Mouse (Mus musculus) embryonic facial prominence, embryonic 12.5 days (tissue): ENCODE results near the gene Setdb1. TPM values are rescaled to one million over a fixed set of nuclear protein-coding genes. Genes with fewer than 3 reads are reported as not detected.

Experiments used
- ATAC-seq: fragments of 200-750 bp; cut with Nextera tagmentation; 2 replicates; pipeline ENCODE4 v1.8.0; 2017; ENCODE audit not compliant: insufficient number of reproducible peaks, insufficient read depth, low FRiP score, low TSS enrichment
- H3K27ac ChIP-seq: fragments of 300-500 bp; sonication (generic); 2 replicates; pipeline ENCODE4 v1.5.1; 2016; ENCODE audit warnings: mild to moderate bottlenecking
- H3K27me3 ChIP-seq: fragments of 300-500 bp; sonication (generic); 2 replicates; pipeline ENCODE4 v1.6.1; 2016; ENCODE audit warnings: mild to moderate bottlenecking, moderate library complexity
- H3K36me3 ChIP-seq: fragments of 300-500 bp; sonication (generic); 2 replicates; pipeline ENCODE4 v1.6.1; 2016; ENCODE audit warnings: mild to moderate bottlenecking
- H3K4me1 ChIP-seq: fragments of 300-500 bp; sonication (generic); 2 replicates; pipeline ENCODE4 v1.6.1; 2016
- H3K4me2 ChIP-seq: fragments of 300-500 bp; sonication (generic); replicated peaks from 2 replicates; pipeline ENCODE4 v1.6.1; 2016; ENCODE audit warnings: mild to moderate bottlenecking, moderate library complexity
- H3K4me3 ChIP-seq: fragments of 300-500 bp; sonication (generic); 2 replicates; pipeline ENCODE4 v1.5.1; 2016; ENCODE audit warnings: mild to moderate bottlenecking
- H3K9ac ChIP-seq: fragments of 300-500 bp; sonication (generic); 2 replicates; pipeline ENCODE4 v1.6.1; 2016; ENCODE audit warnings: mild to moderate bottlenecking, moderate library complexity
- H3K9me3 ChIP-seq: fragments of 300-500 bp; sonication (generic); 2 replicates; pipeline ENCODE4 v1.6.1; 2016; ENCODE audit warnings: mild to moderate bottlenecking, moderate library complexity
- WGBS: fragments of 180-500 bp; shearing (Covaris S2); methylation state at CpG from one replicate; pipeline ENCODE4 v1.1.7; 2016; 5-methylcytosine and 5-hydroxymethylcytosine counted together
- polyA plus RNA-seq: library from polyadenylated mRNA; unstranded; fragments of >200 nt; fragmentation: Nextera tagmentation; extraction: Ambion mirVana; gene quantifications from 2 replicates; pipeline ENCODE4 v1.2.1, GENCODE M21; 2016

The Setdb1 gene
- polyA plus RNA-seq, 1 experiment from 2014 or later, result 61.8 TPM

GRCm38 (mm10) chr3:95276428-95276934 is 80.5 kb downstream of the Setdb1 start:
- Histone ChIP-seq H3K27me3 (no peaks in the 10 kb centered on the region), H3K4me2 (no peak overlapping the region), H3K9me3 (no peaks in the 10 kb centered on the region), H3K4me3 (no peak overlapping the region), H3K36me3 (peaks cover 4% of the 10 kb centered on the region; the same call in 1 of the 2 replicates), H3K9ac (no peak overlapping the region), H3K27ac (no peak overlapping the region), H3K4me1 (peaks cover 4% of the 10 kb centered on the region; the same call in 1 of the 2 replicates)
- WGBS, result 70% methylated on average over 5 of the region's 5 CpGs
- no peak for ATAC-seq

GRCm38 (mm10) chr3:95275161-95275560 is 81.8 kb downstream of the Setdb1 start:
- Histone ChIP-seq H3K27ac (no peak overlapping the region), H3K36me3 (peaks cover 4% of the 10 kb centered on the region; the same call in 1 of the 2 replicates), H3K9ac (no peak overlapping the region), H3K4me2 (no peak overlapping the region), H3K9me3 (no peaks in the 10 kb centered on the region), H3K27me3 (no peaks in the 10 kb centered on the region), H3K4me3 (no peak overlapping the region), H3K4me1 (no peaks in the 10 kb centered on the region)
- 69% methylated on average over 6 of the region's 6 CpGs for whole genome bisulfite sequencing
- ATAC-seq, result no peak

DNA sequence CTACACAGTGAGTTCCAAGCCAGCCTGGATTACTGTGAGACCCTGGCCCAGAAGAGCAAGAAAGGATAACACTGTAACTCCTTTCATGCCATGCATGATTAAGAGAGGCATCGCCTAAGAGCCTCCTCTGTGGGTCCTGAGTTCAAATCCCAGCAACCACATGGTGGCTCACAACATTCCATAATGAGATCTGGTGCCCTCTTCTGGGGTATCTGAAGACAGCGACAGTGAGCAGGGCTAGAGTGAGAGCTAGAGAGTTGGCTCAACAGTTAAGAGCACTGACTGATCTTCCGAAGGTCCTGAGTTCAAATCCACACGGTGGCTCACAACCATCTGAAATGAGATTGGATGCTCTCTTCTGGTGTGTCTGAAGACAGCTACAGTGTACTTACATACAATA is 82.5 kb downstream of the Setdb1 start:
- Histone ChIP-seq H3K9ac (no peak overlapping the region), H3K36me3 (peaks cover 4% of the 10 kb centered on the region; the same call in 1 of the 2 replicates), H3K4me3 (no peak overlapping the region), H3K27me3 (no peaks in the 10 kb centered on the region), H3K4me2 (no peak overlapping the region), H3K9me3 (no peaks in the 10 kb centered on the region), H3K4me1 (no peaks in the 10 kb centered on the region), H3K27ac (no peak overlapping the region)
- ATAC-seq, result no peak
- WGBS, result 93% methylated on average over 4 of the region's 4 CpGs

Other genes with a start within 250 kb of the Setdb1 start
- 221 and 227 TPM in 2 replicates for gene Vps72, start 246.2 kb downstream of the Setdb1 start, polyA plus RNA-seq
- gene Tmod4, start 232.7 kb downstream of the Setdb1 start, polyA plus RNA-seq, result 0.57 and 1.0 TPM in 2 replicates
- gene Scnm1, start 223.2 kb downstream of the Setdb1 start, polyA plus RNA-seq, result 73.4 and 75.0 TPM in 2 replicates
- gene Lysmd1, start 223.1 kb downstream of the Setdb1 start, polyA plus RNA-seq, result 18.2 and 19.4 TPM in 2 replicates
- gene Tnfaip8l2, start 214.8 kb downstream of the Setdb1 start, polyA plus RNA-seq, result 2.0 and 2.3 TPM in 2 replicates
- 24.2 and 26.4 TPM in 2 replicates for gene Sema6c, start 196.7 kb downstream of the Setdb1 start, polyA plus RNA-seq
- gene Gabpb2, start 139.3 kb downstream of the Setdb1 start, polyA plus RNA-seq, result 14.7 and 15.3 TPM in 2 replicates
- gene Cdc42se1, start 128.5 kb downstream of the Setdb1 start, polyA plus RNA-seq, result 82.3 and 86.8 TPM in 2 replicates
- 24.9 and 32.9 TPM in 2 replicates for gene Mllt11, start 125.0 kb downstream of the Setdb1 start, polyA plus RNA-seq
- gene Gm128, start 115.6 kb downstream of the Setdb1 start, polyA plus RNA-seq, result 0.49 and 0.70 TPM in 2 replicates
- gene Bnipl, start 106.0 kb downstream of the Setdb1 start, polyA plus RNA-seq, result 1.8 and 2.5 TPM in 2 replicates
- 43.3 TPM in 2 replicates for gene Mindy1, start 75.9 kb downstream of the Setdb1 start, polyA plus RNA-seq
- gene Prune1, start 75.1 kb downstream of the Setdb1 start, polyA plus RNA-seq, result 25.7 and 26.4 TPM in 2 replicates
- 1.3 and 1.6 TPM in 2 replicates for gene Anxa9, start 50.0 kb downstream of the Setdb1 start, polyA plus RNA-seq
- 155 and 156 TPM in 2 replicates for gene Cers2, start 42.4 kb downstream of the Setdb1 start, polyA plus RNA-seq
- gene 4930558C23Rik, start 45.6 kb upstream of the Setdb1 start, polyA plus RNA-seq, result not detected in 2 replicates
- 51.5 and 53.6 TPM in 2 replicates for gene Arnt, start 77.2 kb upstream of the Setdb1 start, polyA plus RNA-seq
- gene Ctsk, start 142.1 kb upstream of the Setdb1 start, polyA plus RNA-seq, result 20.2 and 25.7 TPM in 2 replicates
- 8.7 and 9.4 TPM in 2 replicates for gene Ctss, start 169.6 kb upstream of the Setdb1 start, polyA plus RNA-seq
- gene Hormad1, start 202.5 kb upstream of the Setdb1 start, polyA plus RNA-seq, result not detected in 2 replicates
- gene Golph3l, start 231.7 kb upstream of the Setdb1 start, polyA plus RNA-seq, result 30.4 and 34.8 TPM in 2 replicates